Mouse (Mus musculus) E14TG2a.4 (cell line): ENCODE measurements at regions not wholly inside any gene's neighbourhood (a gene's known extent, or its start where the extent isn't known, plus 50 kb on each side); places are given as distances from the start of the nearest gene placed in this dataset.
"Not testable (repeated sequence)": the region's sequence is repeated elsewhere in the genome, so short reads cannot be mapped to it uniquely, and the experiment has no call there.

ENCODE experiments used
- H3K27me3 ChIP-seq: 2 replicates; pipeline ENCODE4 v1.6.1; 2014; ENCODE audit warnings: low read length, control low read depth; ENCODE audit not compliant: insufficient read depth
- H3K36me3 ChIP-seq: 2 replicates; pipeline ENCODE4 v1.6.1; 2014; ENCODE audit warnings: low read length, control low read depth; ENCODE audit not compliant: insufficient read depth
- H3K4me1 ChIP-seq: replicated peaks from 2 replicates; pipeline ENCODE4 v1.6.1; 2014; ENCODE audit warnings: low read depth, low read length, control low read depth
- H3K4me3 ChIP-seq: replicated peaks from 2 replicates; pipeline ENCODE4 v1.5.1; 2014; ENCODE audit warnings: mild to moderate bottlenecking, low read length
- H3K9me3 ChIP-seq: 2 replicates; pipeline ENCODE4 v1.6.1; 2014; ENCODE audit warnings: low read length, control low read depth
- CTCF ChIP-seq: conservative IDR thresholded peaks from 2 replicates; pipeline ENCODE4 v1.5.1; 2014; ENCODE audit warnings: low read length
- NANOG ChIP-seq: IDR thresholded peaks from 2 replicates; pipeline ENCODE4 v1.6.1; 2014; ENCODE audit warnings: borderline replicate concordance, low read length, mixed read lengths
- POU5F1 ChIP-seq: IDR thresholded peaks from 2 replicates; pipeline ENCODE4 v1.6.1; 2014; ENCODE audit warnings: low read length, borderline replicate concordance

GRCm38 (mm10) chr10:85293071-85293783, 93.4 kb upstream of the Btbd11 start:
- no peak overlapping the region for H3K4me3 ChIP-seq

GRCm38 (mm10) chr10:85295133-85295887, 91.3 kb upstream of the Btbd11 start:
- no peak for TF ChIP-seq NANOG
- no peak for TF ChIP-seq POU5F1
- no peak for TF ChIP-seq CTCF
- Histone ChIP-seq H3K9me3 (0 out of 2 replicates have a peak, but pooled peaks cover 3% of the 10 kb centered on the region), H3K27me3 (peaks cover 4% of the 10 kb centered on the region; the same call in 1 of the 2 replicates), H3K36me3 (no peaks in the 10 kb centered on the region), H3K4me1 (no peaks in the 10 kb centered on the region), H3K4me3 (no peak overlapping the region)

More at GRCm38 (mm10) chr10:85293071-85293783, 93.4 kb upstream of the Btbd11 start:
- H3K36me3 ChIP-seq = no peaks in the 10 kb centered on the region
- no peaks in the 10 kb centered on the region for H3K4me1 ChIP-seq
- no peaks in the 10 kb centered on the region; the same call in 1 of the 2 replicates for H3K27me3 ChIP-seq
- no peaks in the 10 kb centered on the region for H3K9me3 ChIP-seq
- TF ChIP-seq CTCF (no peak), POU5F1 (no peak), NANOG (no peak)

GRCm38 (mm10) chr10:85311781-85312180, 74.8 kb upstream of the Btbd11 start:
- Histone ChIP-seq H3K4me3 (no peak overlapping the region), H3K9me3 (no peaks in the 10 kb centered on the region), H3K36me3 (no peaks in the 10 kb centered on the region), H3K27me3 (no peaks in the 10 kb centered on the region; the same call in 1 of the 2 replicates), H3K4me1 (no peaks in the 10 kb centered on the region)
- TF ChIP-seq CTCF (no peak), POU5F1 (no peak), NANOG (no peak)

- H3K4me3 ChIP-seq, H3K27me3 ChIP-seq, H3K4me1 ChIP-seq, H3K9me3 ChIP-seq, H3K36me3 ChIP-seq: not testable (repeated sequence)
Observed at GRCm38 (mm10) chr10:85313331-85313730, 73.3 kb upstream of the Btbd11 start.

- Histone ChIP-seq H3K9me3 (no peaks in the 10 kb centered on the region; the same call in 1 of the 2 replicates), H3K4me1 (no peaks in the 10 kb centered on the region), H3K36me3 (no peaks in the 10 kb centered on the region), H3K27me3 (no peaks in the 10 kb centered on the region), H3K4me3 (no peak overlapping the region)
- TF ChIP-seq NANOG = no peak
- TF ChIP-seq CTCF = no peak
- TF ChIP-seq POU5F1 = no peak
Observed at GRCm38 (mm10) chr10:85320971-85321370, 65.6 kb upstream of the Btbd11 start.

- no peaks in the 10 kb centered on the region; the same call in 1 of the 2 replicates for H3K9me3 ChIP-seq
- H3K36me3 ChIP-seq = no peaks in the 10 kb centered on the region
- TF ChIP-seq POU5F1 = no peak
- no peak for TF ChIP-seq NANOG
- no peak overlapping the region for H3K4me3 ChIP-seq
- no peaks in the 10 kb centered on the region for H3K4me1 ChIP-seq
- no peaks in the 10 kb centered on the region for H3K27me3 ChIP-seq
Observed at GRCm38 (mm10) chr10:85322280-85322679, 64.3 kb upstream of the Btbd11 start.

- Histone ChIP-seq H3K4me3 (no peak overlapping the region), H3K36me3 (no peaks in the 10 kb centered on the region), H3K4me1 (peaks cover 9% of the 10 kb centered on the region), H3K9me3 (peaks cover 6% of the 10 kb centered on the region; the same call in 1 of the 2 replicates), H3K27me3 (peaks cover 6% of the 10 kb centered on the region; the same call in 1 of the 2 replicates)
- TF ChIP-seq POU5F1 (no peak), NANOG (no peak), CTCF (no peak)
Observed at GRCm38 (mm10) chr10:85329382-85329781, 57.2 kb upstream of the Btbd11 start.

GRCm38 (mm10) chr10:85330938-85331691, 55.5 kb upstream of the Btbd11 start:
- no peaks in the 10 kb centered on the region for H3K36me3 ChIP-seq
- peak overlapping the region; percentile 46 for H3K4me3 ChIP-seq
- H3K9me3 ChIP-seq = peaks cover 6% of the 10 kb centered on the region; the same call in 1 of the 2 replicates
- peaks cover 6% of the 10 kb centered on the region; the same call in 1 of the 2 replicates for H3K27me3 ChIP-seq
- TF ChIP-seq CTCF = no peak
- no peak for TF ChIP-seq POU5F1
- TF ChIP-seq NANOG = no peak
- H3K4me1 ChIP-seq = peaks cover 9% of the 10 kb centered on the region
